Mouse (Mus musculus): ENCODE results near the gene Rps9. TPM values are rescaled to one million over a fixed set of nuclear protein-coding genes. Genes with fewer than 3 reads are reported as not detected.
"Not testable (repeated sequence)": the region's sequence is repeated elsewhere in the genome, so short reads cannot be mapped to it uniquely, and the experiment has no call there.

Rps9 gene
- polyA plus RNA-seq, 1 experiment, result 1,031 TPM

DNA sequence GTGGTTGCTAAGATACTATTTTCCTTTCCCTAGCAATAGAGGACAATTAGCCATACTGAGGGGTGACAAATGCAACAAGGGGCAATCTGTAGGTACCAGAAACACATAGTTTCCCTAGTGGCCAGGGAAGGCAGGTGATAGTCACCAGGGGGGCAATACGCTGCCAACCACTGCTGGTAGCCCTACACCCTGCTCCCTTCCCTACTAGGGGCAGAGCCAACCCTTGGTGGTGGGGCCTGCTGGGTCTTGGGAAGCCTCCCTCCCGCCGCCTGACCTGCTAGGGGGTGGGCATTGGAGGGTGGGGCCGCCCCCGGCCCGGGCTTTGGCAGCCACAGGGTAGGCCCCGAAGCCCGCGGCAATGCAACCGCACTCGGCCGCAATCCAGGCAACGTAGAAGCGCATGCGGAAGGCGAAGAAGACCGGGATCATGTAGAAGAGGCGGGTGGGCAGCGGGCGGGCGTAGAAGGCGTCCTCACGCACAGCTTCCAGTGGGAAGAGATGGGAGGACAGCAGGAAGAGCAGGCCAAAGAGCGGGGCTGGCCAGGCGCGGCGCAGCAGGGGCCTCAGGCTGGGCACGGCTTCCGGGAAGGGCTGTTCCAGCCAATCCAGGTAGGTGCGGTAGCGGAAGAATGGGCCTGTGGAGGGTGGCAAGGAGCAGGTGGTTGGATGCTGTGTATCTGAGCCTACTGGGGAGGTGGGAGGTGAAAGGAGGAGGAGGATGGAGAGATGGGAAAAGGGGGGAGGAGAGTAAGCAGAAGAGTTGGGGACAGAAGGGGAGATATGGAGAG is 18.2 kb upstream of the Rps9 start:
- TF ChIP-seq CTCF (conservative IDR thresholded peaks at IDR 0.05; ENCODE audit: insufficient read depth, insufficient read length, low read depth, low read length) (no peak), POLR2A (IDR thresholded peaks at IDR 0.05; ENCODE audit: low read depth, low read length) (no peak)
- no peak overlapping the region for H3K27ac ChIP-seq (ENCODE audit: insufficient read depth, low read depth, low read length)
- no peaks in the 10 kb centered on the region for H3K4me1 ChIP-seq (ENCODE audit: control insufficient read depth, insufficient read depth, low read length)
- no peak overlapping the region for H3K4me3 ChIP-seq (ENCODE audit: insufficient read depth, low read depth, low read length)
- H3K36me3 ChIP-seq (ENCODE audit: control insufficient read depth, insufficient read depth, low read length), result peaks cover 2% of the 10 kb centered on the region; the same call in 1 of the 2 replicates
- no peak for DNase-seq
- H3K27me3 ChIP-seq (replicated peaks; ENCODE audit: control insufficient read depth, insufficient read depth, low read length), result no peaks in the 10 kb centered on the region
- 87% methylated on average over 31 of the region's 31 CpGs for WGBS

DNA sequence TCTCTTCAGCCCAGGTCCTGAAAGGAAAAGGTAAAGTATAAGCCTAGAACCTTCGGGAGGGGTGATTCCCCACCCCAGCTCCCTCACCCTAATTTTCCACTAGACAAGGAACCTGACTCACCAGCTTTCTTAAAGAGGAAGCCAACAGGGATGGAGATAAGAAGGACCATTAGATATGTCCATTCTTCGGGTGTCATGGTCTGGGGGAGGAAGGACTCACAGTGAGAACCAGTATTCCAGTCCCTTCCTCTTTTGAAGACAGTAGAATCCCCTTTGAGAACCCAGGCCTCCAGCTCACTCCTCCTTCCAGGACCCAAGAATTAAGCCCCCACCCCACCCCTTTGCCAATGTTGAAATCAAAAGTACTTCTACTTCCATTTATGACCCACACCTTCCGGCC is 11.9 kb upstream of the Rps9 start:
- WGBS, result 27% methylated on average over 3 of the region's 3 CpGs
- no peaks in the 10 kb centered on the region for H3K36me3 ChIP-seq (ENCODE audit: control insufficient read depth, insufficient read depth, low read length)
- H3K4me1 ChIP-seq (ENCODE audit: control insufficient read depth, insufficient read depth, low read length), result no peaks in the 10 kb centered on the region; the same call in 1 of the 2 replicates
- peak overlapping the region; percentile 64 for H3K4me3 ChIP-seq (ENCODE audit: insufficient read depth, low read depth, low read length)
- TF ChIP-seq POLR2A (IDR thresholded peaks at IDR 0.05; ENCODE audit: low read depth, low read length), result no peak
- no peak for TF ChIP-seq CTCF (conservative IDR thresholded peaks at IDR 0.05; ENCODE audit: insufficient read depth, insufficient read length, low read depth, low read length)
- DNase-seq, result no peak
- H3K27ac ChIP-seq (ENCODE audit: insufficient read depth, low read depth, low read length), result no peak overlapping the region
- H3K27me3 ChIP-seq (replicated peaks; ENCODE audit: control insufficient read depth, insufficient read depth, low read length), result no peaks in the 10 kb centered on the region

DNA sequence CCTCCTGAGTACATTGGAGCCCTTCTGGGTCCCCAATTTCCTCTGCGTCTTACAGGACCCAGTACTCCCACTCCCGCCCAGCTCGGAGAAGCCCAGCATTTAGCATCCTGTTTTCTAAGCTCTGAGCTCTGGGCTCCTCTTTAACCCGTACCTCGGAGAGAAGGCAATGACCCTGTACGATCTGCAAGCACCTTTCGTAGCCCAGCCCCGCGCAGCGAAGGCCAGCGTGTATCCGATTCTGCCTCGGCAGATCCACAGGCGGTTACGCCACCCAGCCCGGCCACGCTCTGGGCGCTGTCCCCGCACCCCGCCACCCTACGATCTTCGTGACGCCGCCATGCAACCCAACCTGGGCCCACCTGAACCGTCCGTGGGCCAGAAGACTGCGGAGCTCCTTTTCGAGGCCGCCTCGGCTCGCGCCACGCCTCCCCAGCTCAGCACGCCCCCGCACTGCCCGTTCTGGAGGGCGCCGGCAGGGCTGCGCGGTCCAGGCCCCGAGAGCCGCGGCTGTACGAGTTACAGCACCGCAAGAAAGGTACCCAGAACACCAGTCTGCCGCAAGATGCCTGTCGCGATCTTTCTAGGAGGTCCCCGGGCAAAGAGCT is 11.3 kb upstream of the Rps9 start, which contains the start of gene Tsen34:
Tsen34 (plus strand) TSS at position 482 of the 605 bp plus-strand sequence.
- Histone ChIP-seq H3K27me3 (replicated peaks; ENCODE audit: control insufficient read depth, insufficient read depth, low read length) (no peaks in the 10 kb centered on the region), H3K4me1 (ENCODE audit: control insufficient read depth, insufficient read depth, low read length) (no peaks in the 10 kb centered on the region; the same call in 1 of the 2 replicates), H3K4me3 (ENCODE audit: insufficient read depth, low read depth, low read length) (peak within 1 kb of the TSS; percentile 64), H3K27ac (ENCODE audit: insufficient read depth, low read depth, low read length) (peak within 1 kb of the TSS; percentile 92), H3K36me3 (ENCODE audit: control insufficient read depth, insufficient read depth, low read length) (no peaks in the 10 kb centered on the region)
- peak; percentile 9 for DNase-seq
- TF ChIP-seq POLR2A (IDR thresholded peaks at IDR 0.05; ENCODE audit: low read depth, low read length) (no peak), CTCF (conservative IDR thresholded peaks at IDR 0.05; ENCODE audit: insufficient read depth, insufficient read length, low read depth, low read length) (no peak)
- under 1% methylated on average over 49 of the region's 49 CpGs for WGBS

DNA sequence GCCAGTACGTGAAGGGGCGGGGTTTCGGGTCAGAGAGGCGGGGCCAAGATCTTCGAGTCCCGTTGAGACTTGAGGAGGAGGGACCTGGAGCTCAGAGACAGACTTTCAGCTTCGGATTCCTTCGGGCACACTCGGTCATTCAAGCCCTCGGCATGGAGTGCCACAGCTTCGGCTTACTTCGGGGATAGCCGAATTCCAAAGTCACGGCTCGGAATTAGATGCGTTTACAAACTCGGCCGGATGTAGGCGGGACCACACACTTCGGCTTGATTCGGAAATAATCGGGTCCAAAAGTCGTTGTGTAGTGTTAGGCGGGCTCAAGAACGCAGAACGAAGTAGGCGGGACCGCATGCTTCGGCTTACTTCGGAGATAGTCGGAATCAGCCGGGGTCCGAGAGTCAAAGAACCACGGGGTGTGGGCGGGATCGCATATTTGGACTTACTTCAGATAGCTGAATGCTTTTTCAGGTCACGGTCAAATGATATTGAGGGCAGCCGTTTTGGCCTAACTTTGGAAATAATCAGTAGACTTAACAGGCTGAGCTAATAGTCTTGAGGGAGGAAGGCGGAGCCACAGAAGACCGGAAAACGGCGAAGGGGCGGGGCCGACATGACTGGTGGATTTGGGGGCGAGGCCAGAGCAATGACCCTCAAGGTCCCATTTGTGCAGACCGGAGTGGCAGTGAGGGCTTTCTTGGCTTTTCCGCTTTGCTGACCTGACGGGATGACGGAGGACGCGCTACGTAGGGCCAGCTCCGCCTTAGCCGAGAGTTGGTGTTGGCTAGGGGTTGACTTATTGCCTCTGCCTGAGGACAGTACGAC is 10.6 kb upstream of the Rps9 start, which contains the start of gene Mboat7:
Mboat7 (minus strand) TSS at position 537 of the 822 bp plus-strand sequence.
- H3K4me3 ChIP-seq (ENCODE audit: insufficient read depth, low read depth, low read length), result peak within 1 kb of the TSS; percentile 64
- DNase-seq, result peak; percentile 99
- WGBS, result under 1% methylated on average over 55 of the region's 55 CpGs

DNA sequence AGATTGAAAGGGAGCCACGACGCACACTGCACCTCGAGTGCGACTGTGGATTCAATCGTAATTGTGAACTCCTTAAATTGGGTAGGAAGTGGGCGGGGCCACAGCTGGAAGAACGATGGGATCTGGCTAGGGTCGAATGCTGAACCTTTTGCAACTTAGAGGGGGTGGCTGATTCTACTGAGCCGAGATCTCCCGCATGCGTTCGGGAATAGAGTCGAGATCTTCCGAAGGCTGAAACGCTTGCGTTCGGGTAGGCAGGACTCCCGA is 10.1 kb upstream of the Rps9 start:
- Histone ChIP-seq H3K27me3 (replicated peaks; ENCODE audit: control insufficient read depth, insufficient read depth, low read length) (no peaks in the 10 kb centered on the region), H3K36me3 (ENCODE audit: control insufficient read depth, insufficient read depth, low read length) (no peaks in the 10 kb centered on the region), H3K4me3 (ENCODE audit: insufficient read depth, low read depth, low read length) (peak overlapping the region; percentile 64), H3K27ac (ENCODE audit: insufficient read depth, low read depth, low read length) (peak overlapping the region; percentile 92), H3K4me1 (ENCODE audit: control insufficient read depth, insufficient read depth, low read length) (no peaks in the 10 kb centered on the region; the same call in 1 of the 2 replicates)
- DNase-seq, result no peak
- TF ChIP-seq CTCF (conservative IDR thresholded peaks at IDR 0.05; ENCODE audit: insufficient read depth, insufficient read length, low read depth, low read length), result no peak
- no peak for TF ChIP-seq POLR2A (IDR thresholded peaks at IDR 0.05; ENCODE audit: low read depth, low read length)
- WGBS, result under 1% methylated on average over 18 of the region's 18 CpGs

More for the DNA sequence above, 10.6 kb upstream of the Rps9 start, which contains the start of gene Mboat7:
- H3K36me3 ChIP-seq (ENCODE audit: control insufficient read depth, insufficient read depth, low read length), result no peaks in the 10 kb centered on the region
- no peaks in the 10 kb centered on the region for H3K27me3 ChIP-seq (replicated peaks; ENCODE audit: control insufficient read depth, insufficient read depth, low read length)
- H3K27ac ChIP-seq (ENCODE audit: insufficient read depth, low read depth, low read length), result peak within 1 kb of the TSS; percentile 92
- no peaks in the 10 kb centered on the region; the same call in 1 of the 2 replicates for H3K4me1 ChIP-seq (ENCODE audit: control insufficient read depth, insufficient read depth, low read length)
- TF ChIP-seq CTCF (conservative IDR thresholded peaks at IDR 0.05; ENCODE audit: insufficient read depth, insufficient read length, low read depth, low read length) (no peak), POLR2A (IDR thresholded peaks at IDR 0.05; ENCODE audit: low read depth, low read length) (peak; percentile 94)

DNA sequence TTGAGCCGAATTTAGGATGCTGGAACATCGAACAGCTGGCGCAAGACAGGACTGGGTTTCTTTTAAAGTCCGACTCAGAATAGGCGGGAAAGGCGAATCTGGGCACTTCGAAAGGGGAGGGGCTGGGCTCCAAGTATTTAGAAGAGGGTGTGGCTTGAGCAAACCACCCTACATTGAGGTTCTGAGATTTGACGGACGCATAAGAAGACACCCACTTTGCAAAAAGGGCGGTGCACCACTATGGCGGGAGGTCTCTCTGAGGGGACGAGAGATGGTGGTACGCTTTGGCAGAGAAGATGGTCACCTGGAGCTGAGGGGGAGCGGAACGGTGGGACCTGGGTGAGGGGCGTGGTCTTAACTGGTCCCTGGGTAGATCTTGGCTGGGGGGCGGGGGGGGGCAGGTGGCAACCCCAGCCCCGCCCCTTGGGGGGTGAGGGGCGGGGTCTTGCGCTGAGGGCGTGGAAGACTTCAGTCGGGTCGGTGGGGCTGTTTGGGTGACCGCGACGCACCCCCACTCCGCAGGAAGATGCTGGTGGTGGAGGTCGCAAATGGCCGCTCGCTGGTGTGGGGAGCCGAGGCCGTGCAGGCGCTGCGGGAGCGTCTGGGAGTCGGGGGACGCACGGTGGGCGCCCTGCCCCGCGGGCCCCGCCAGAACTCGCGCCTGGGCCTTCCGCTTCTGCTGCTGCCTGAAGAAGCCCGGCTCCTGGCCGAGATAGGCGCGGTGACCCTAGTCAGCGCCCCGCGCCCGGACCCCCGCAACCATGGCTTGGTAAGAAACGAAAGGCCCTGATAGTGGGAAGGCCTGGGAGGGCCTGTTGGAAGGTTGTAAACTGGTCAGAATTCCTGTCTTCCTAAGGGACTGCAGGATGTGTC is 9.5 kb upstream of the Rps9 start:
- Histone ChIP-seq H3K27ac (ENCODE audit: insufficient read depth, low read depth, low read length) (peak overlapping the region; percentile 92), H3K4me1 (ENCODE audit: control insufficient read depth, insufficient read depth, low read length) (no peaks in the 10 kb centered on the region; the same call in 1 of the 2 replicates), H3K36me3 (ENCODE audit: control insufficient read depth, insufficient read depth, low read length) (no peaks in the 10 kb centered on the region), H3K27me3 (replicated peaks; ENCODE audit: control insufficient read depth, insufficient read depth, low read length) (no peaks in the 10 kb centered on the region), H3K4me3 (ENCODE audit: insufficient read depth, low read depth, low read length) (peak overlapping the region; percentile 64)
- TF ChIP-seq CTCF (conservative IDR thresholded peaks at IDR 0.05; ENCODE audit: insufficient read depth, insufficient read length, low read depth, low read length), result no peak
- TF ChIP-seq POLR2A (IDR thresholded peaks at IDR 0.05; ENCODE audit: low read depth, low read length), result no peak
- WGBS, result under 1% methylated on average over 54 of the region's 55 CpGs
- DNase-seq, result peak; percentile 90

DNA sequence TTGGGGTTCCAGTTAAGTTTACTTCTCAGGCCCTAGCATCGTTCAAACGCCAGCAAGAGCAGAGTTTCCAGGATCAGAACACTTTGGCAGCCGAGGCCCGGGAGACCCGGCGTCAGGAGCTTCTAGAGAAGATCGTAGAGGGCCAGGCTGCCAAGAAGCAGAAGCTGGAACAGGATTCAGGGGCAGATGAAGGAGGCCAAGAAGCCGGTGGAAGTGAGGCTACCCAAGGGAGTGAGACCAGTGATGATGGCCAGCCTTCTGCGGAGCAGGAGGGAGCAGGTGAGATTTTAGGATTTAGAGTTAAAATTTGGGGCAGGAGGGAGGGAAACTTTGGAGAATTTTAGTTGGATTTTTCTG is 8.9 kb upstream of the Rps9 start:
- H3K27me3 ChIP-seq (replicated peaks; ENCODE audit: control insufficient read depth, insufficient read depth, low read length); H3K4me1 ChIP-seq (ENCODE audit: control insufficient read depth, insufficient read depth, low read length); H3K36me3 ChIP-seq (ENCODE audit: control insufficient read depth, insufficient read depth, low read length): not testable (repeated sequence)
- WGBS, result 4% methylated on average over 9 of the region's 9 CpGs
- DNase-seq, result peak; percentile 23
- H3K27ac ChIP-seq (ENCODE audit: insufficient read depth, low read depth, low read length), result peak overlapping the region; percentile 49; the same call in 1 of the 2 replicates
- H3K4me3 ChIP-seq (ENCODE audit: insufficient read depth, low read depth, low read length), result peak overlapping the region; percentile 64
